Mouse (Mus musculus) hindbrain, embryonic 14.5 days (tissue): ENCODE measurements at regions not wholly inside any gene's neighbourhood (a gene's known extent, or its start where the extent isn't known, plus 50 kb on each side); places are given as distances from the start of the nearest gene placed in this dataset.

Source experiments
- ATAC-seq: fragments of 200-750 bp; cut with Nextera tagmentation; 2 replicates; pipeline ENCODE4 v1.8.0; 2017; ENCODE audit warnings: moderate number of reproducible peaks, mild to moderate bottlenecking, moderate TSS enrichment, moderate library complexity; ENCODE audit not compliant: low FRiP score
- DNase-seq: peaks from one replicate; pipeline ENCODE4 v3.0.0-alpha.2; 2015; ENCODE audit warnings: low spot score
- H3K27ac ChIP-seq: fragments of 300-500 bp; sonication (generic); 2 replicates; pipeline ENCODE4 v1.5.1; 2014; ENCODE audit warnings: mild to moderate bottlenecking, moderate library complexity
- H3K27me3 ChIP-seq: fragments of 300-500 bp; sonication (generic); 2 replicates; pipeline ENCODE4 v1.6.1; 2014; ENCODE audit warnings: mild to moderate bottlenecking, low read length, mixed read lengths; ENCODE audit not compliant: control insufficient read depth, insufficient read depth
- H3K36me3 ChIP-seq: fragments of 300-500 bp; sonication (generic); replicated peaks from 2 replicates; pipeline ENCODE4 v1.6.1; 2014; ENCODE audit not compliant: control insufficient read depth, insufficient read depth
- H3K4me1 ChIP-seq: fragments of 300-500 bp; sonication (generic); replicated peaks from 2 replicates; pipeline ENCODE4 v1.6.1; 2014; ENCODE audit warnings: antibody characterized with exemption, low read length, mixed read lengths; ENCODE audit not compliant: control insufficient read depth, insufficient read depth
- H3K4me2 ChIP-seq: fragments of 300-500 bp; sonication (generic); replicated peaks from 2 replicates; pipeline ENCODE4 v1.6.1; 2014; ENCODE audit warnings: mild to moderate bottlenecking, moderate library complexity
- H3K4me3 ChIP-seq: fragments of 300-500 bp; sonication (generic); replicated peaks from 2 replicates; pipeline ENCODE4 v1.5.1; 2014; ENCODE audit warnings: mild to moderate bottlenecking, low read length
- H3K9ac ChIP-seq: fragments of 300-500 bp; sonication (generic); 2 replicates; pipeline ENCODE4 v1.6.1; 2014
- H3K9me3 ChIP-seq: fragments of 300-500 bp; sonication (generic); 2 replicates; pipeline ENCODE4 v1.6.1; 2016; ENCODE audit warnings: low read length; ENCODE audit not compliant: control insufficient read depth
- WGBS: fragments of 180-500 bp; shearing (Covaris S2); extraction: QIAGEN DNeasy Blood & Tissue Kit; methylation state at CpG from one replicate; pipeline ENCODE4 v1.1.7; 2014; 5-methylcytosine and 5-hydroxymethylcytosine counted together

GRCm38 (mm10) chr15:59826164-59826950 is 190.1 kb downstream of the 4933412E24Rik start:
- Histone ChIP-seq H3K4me2 (no peak overlapping the region), H3K9ac (no peak overlapping the region), H3K27me3 (no peaks in the 10 kb centered on the region), H3K27ac (no peak overlapping the region), H3K4me1 (peaks cover 11% of the 10 kb centered on the region; the same call in 1 of the 2 replicates), H3K36me3 (no peaks in the 10 kb centered on the region), H3K4me3 (no peak overlapping the region), H3K9me3 (no peaks in the 10 kb centered on the region)
- ATAC-seq (no peak), DNase-seq (no peak)
- WGBS, result 39% methylated on average over 14 of the region's 14 CpGs

- Histone ChIP-seq H3K4me3 (no peak overlapping the region), H3K4me1 (peaks cover 11% of the 10 kb centered on the region; the same call in 1 of the 2 replicates), H3K9me3 (no peaks in the 10 kb centered on the region), H3K27me3 (no peaks in the 10 kb centered on the region), H3K9ac (no peak overlapping the region), H3K27ac (no peak overlapping the region), H3K36me3 (no peaks in the 10 kb centered on the region), H3K4me2 (no peak overlapping the region)
- DNase-seq, result no peak
- WGBS, result 69% methylated on average over 2 of the region's 2 CpGs
- no peak for ATAC-seq
Observed at GRCm38 (mm10) chr15:59823921-59824320, 192.5 kb downstream of the 4933412E24Rik start.

- 77% methylated on average over 3 of the region's 3 CpGs for WGBS
- ATAC-seq, result no peak
Observed at GRCm38 (mm10) chr15:59822995-59823681, 193.3 kb downstream of the 4933412E24Rik start.

GRCm38 (mm10) chr15:59820317-59820716 is 196.1 kb downstream of the 4933412E24Rik start:
- DNase-seq (no peak), ATAC-seq (no peak)
- Histone ChIP-seq H3K9me3 (no peaks in the 10 kb centered on the region), H3K36me3 (no peaks in the 10 kb centered on the region), H3K9ac (no peak overlapping the region), H3K27me3 (no peaks in the 10 kb centered on the region), H3K4me3 (no peak overlapping the region), H3K4me2 (no peak overlapping the region), H3K27ac (no peak overlapping the region), H3K4me1 (no peaks in the 10 kb centered on the region)
- WGBS, result 77% methylated on average over 10 of the region's 10 CpGs

More at GRCm38 (mm10) chr15:59822995-59823681, 193.3 kb downstream of the 4933412E24Rik start:
- no peaks in the 10 kb centered on the region for H3K9me3 ChIP-seq
- H3K4me1 ChIP-seq, result peaks cover 11% of the 10 kb centered on the region; the same call in 1 of the 2 replicates
- no peaks in the 10 kb centered on the region for H3K27me3 ChIP-seq
- H3K36me3 ChIP-seq, result no peaks in the 10 kb centered on the region
- H3K27ac ChIP-seq, result no peak overlapping the region
- H3K9ac ChIP-seq, result no peak overlapping the region
- no peak for DNase-seq
- H3K4me3 ChIP-seq, result no peak overlapping the region
- no peak overlapping the region for H3K4me2 ChIP-seq

GRCm38 (mm10) chr15:59816031-59816430 is 200.4 kb downstream of the 4933412E24Rik start:
- Histone ChIP-seq H3K9ac (no peak overlapping the region), H3K36me3 (no peaks in the 10 kb centered on the region), H3K4me2 (no peak overlapping the region), H3K4me1 (no peaks in the 10 kb centered on the region), H3K9me3 (no peaks in the 10 kb centered on the region), H3K27me3 (no peaks in the 10 kb centered on the region), H3K27ac (no peak overlapping the region), H3K4me3 (no peak overlapping the region)
- 95% methylated on average over 8 of the region's 8 CpGs for WGBS
- DNase-seq, result no peak
- ATAC-seq, result no peak

GRCm38 (mm10) chr15:59811566-59811965 is 204.8 kb downstream of the 4933412E24Rik start:
- Histone ChIP-seq H3K9me3 (no peaks in the 10 kb centered on the region), H3K4me1 (no peaks in the 10 kb centered on the region), H3K9ac (no peak overlapping the region), H3K27me3 (no peaks in the 10 kb centered on the region), H3K4me3 (no peak overlapping the region), H3K36me3 (no peaks in the 10 kb centered on the region), H3K4me2 (no peak overlapping the region), H3K27ac (no peak overlapping the region)
- no peak for DNase-seq
- no peak for ATAC-seq
- 38% methylated on average over 3 of the region's 3 CpGs for WGBS

- Histone ChIP-seq H3K9me3 (no peaks in the 10 kb centered on the region), H3K27me3 (no peaks in the 10 kb centered on the region), H3K4me3 (no peak overlapping the region), H3K4me2 (no peak overlapping the region), H3K4me1 (no peaks in the 10 kb centered on the region), H3K27ac (no peak overlapping the region), H3K9ac (no peak overlapping the region), H3K36me3 (no peaks in the 10 kb centered on the region)
- DNase-seq (no peak), ATAC-seq (no peak)
- WGBS, result 90% methylated on average over 6 of the region's 6 CpGs
Observed at GRCm38 (mm10) chr15:59809361-59809760, 207.1 kb downstream of the 4933412E24Rik start.

GRCm38 (mm10) chr15:59807723-59808122 is 208.7 kb downstream of the 4933412E24Rik start:
- 95% methylated on average over 6 of the region's 6 CpGs for WGBS
- H3K9ac ChIP-seq, result no peak overlapping the region
- H3K27ac ChIP-seq, result no peak overlapping the region
- no peak for ATAC-seq
- no peaks in the 10 kb centered on the region for H3K27me3 ChIP-seq
- no peak overlapping the region for H3K4me3 ChIP-seq
- H3K36me3 ChIP-seq, result no peaks in the 10 kb centered on the region
- H3K9me3 ChIP-seq, result no peaks in the 10 kb centered on the region
- no peaks in the 10 kb centered on the region for H3K4me1 ChIP-seq
- no peak for DNase-seq
- H3K4me2 ChIP-seq, result no peak overlapping the region

GRCm38 (mm10) chr15:59805771-59806170 is 210.6 kb downstream of the 4933412E24Rik start:
- Histone ChIP-seq H3K27me3 (no peaks in the 10 kb centered on the region), H3K36me3 (no peaks in the 10 kb centered on the region), H3K27ac (no peak overlapping the region), H3K4me3 (no peak overlapping the region), H3K4me1 (no peaks in the 10 kb centered on the region), H3K4me2 (no peak overlapping the region), H3K9me3 (no peaks in the 10 kb centered on the region), H3K9ac (no peak overlapping the region)
- no peak for ATAC-seq
- DNase-seq, result no peak
- WGBS, result 86% methylated on average over 2 of the region's 2 CpGs
